Mouse (Mus musculus) embryonic facial prominence, embryonic 14.5 days (tissue): ENCODE results near the gene Dlg5. TPM values are rescaled to one million over a fixed set of nuclear protein-coding genes. Genes with fewer than 3 reads are reported as not detected.

Experiments
- ATAC-seq: fragments of 200-750 bp; cut with Nextera tagmentation; 2 replicates; pipeline ENCODE4 v1.8.0; 2017; ENCODE audit warnings: low read depth, moderate number of reproducible peaks, moderate TSS enrichment
- DNase-seq: peaks from one replicate; pipeline ENCODE4 v3.0.0-alpha.2; 2015; ENCODE audit warnings: low spot score
- H3K27ac ChIP-seq: fragments of 300-500 bp; sonication (generic); replicated peaks from 2 replicates; pipeline ENCODE4 v1.5.1; 2014; ENCODE audit warnings: low read depth, mild to moderate bottlenecking, low read length, moderate library complexity
- H3K27me3 ChIP-seq: fragments of 300-500 bp; sonication (generic); replicated peaks from 2 replicates; pipeline ENCODE4 v1.6.1; 2014; ENCODE audit warnings: low read length; ENCODE audit not compliant: control insufficient read depth, insufficient read depth
- H3K36me3 ChIP-seq: fragments of 300-500 bp; sonication (generic); 2 replicates; pipeline ENCODE4 v1.6.1; 2014; ENCODE audit warnings: low read length, mixed read lengths; ENCODE audit not compliant: control insufficient read depth, insufficient read depth
- H3K4me1 ChIP-seq: fragments of 300-500 bp; sonication (generic); 2 replicates; pipeline ENCODE4 v1.6.1; 2014; ENCODE audit warnings: antibody characterized with exemption, low read length; ENCODE audit not compliant: control insufficient read depth, insufficient read depth
- H3K4me2 ChIP-seq: fragments of 300-500 bp; sonication (generic); 2 replicates; pipeline ENCODE4 v1.6.1; 2014; ENCODE audit warnings: low read depth, mild to moderate bottlenecking, low read length, moderate library complexity, mixed read lengths
- H3K4me3 ChIP-seq: fragments of 300-500 bp; sonication (generic); 2 replicates; pipeline ENCODE4 v1.5.1; 2014; ENCODE audit warnings: low read depth, mild to moderate bottlenecking, low read length
- H3K9ac ChIP-seq: fragments of 300-500 bp; sonication (generic); 2 replicates; pipeline ENCODE4 v1.6.1; 2014; ENCODE audit warnings: low read depth, mild to moderate bottlenecking, low read length, moderate library complexity, mixed read lengths
- H3K9me3 ChIP-seq: fragments of 300-500 bp; sonication (generic); 2 replicates; pipeline ENCODE4 v1.6.1; 2016; ENCODE audit warnings: low read length; ENCODE audit not compliant: control insufficient read depth
- WGBS: fragments of 180-500 bp; shearing (Covaris S2); extraction: QIAGEN DNeasy Blood & Tissue Kit; methylation state at CpG from one replicate; pipeline ENCODE4 v1.1.7; 2014; 5-methylcytosine and 5-hydroxymethylcytosine counted together
- polyA plus RNA-seq: library from polyadenylated mRNA; unstranded; fragments of >200 nt; fragmentation: Nextera tagmentation; extraction: Ambion mirVana; gene quantifications from 2 replicates; pipeline ENCODE4 v1.2.1, GENCODE M21; 2014

Gene Dlg5
- polyA plus RNA-seq, 1 experiment from 2014 or later = 24.7 TPM

DNA sequence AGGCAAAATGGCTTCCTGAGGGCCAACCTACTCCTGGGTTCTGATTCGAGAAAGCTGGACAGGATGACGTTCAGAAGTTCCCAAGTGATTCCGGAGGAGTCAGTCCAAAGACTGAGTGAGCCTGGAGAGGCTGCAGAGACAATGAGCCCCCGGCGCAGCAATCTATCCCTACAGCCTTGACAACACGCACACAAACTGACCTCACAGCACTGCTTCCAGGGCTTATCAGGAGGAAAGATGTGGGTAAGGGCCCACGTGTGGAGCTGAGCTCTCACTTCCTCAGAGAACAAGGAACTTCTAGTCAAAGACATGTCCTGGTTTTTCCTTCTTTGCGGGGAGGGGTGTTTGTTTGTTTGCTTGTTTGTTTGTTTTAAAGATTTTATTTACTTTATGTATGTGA, 18.7 kb downstream of the Dlg5 start:
- DNase-seq = no peak
- no peak overlapping the region for H3K9ac ChIP-seq
- no peak overlapping the region for H3K4me3 ChIP-seq
- ATAC-seq = no peak
- H3K4me2 ChIP-seq = no peak overlapping the region
- no peaks in the 10 kb centered on the region for H3K9me3 ChIP-seq
- no peaks in the 10 kb centered on the region for H3K27me3 ChIP-seq
- H3K36me3 ChIP-seq = no peaks in the 10 kb centered on the region
- H3K27ac ChIP-seq = no peak overlapping the region
- no peaks in the 10 kb centered on the region; the same call in 1 of the 2 replicates for H3K4me1 ChIP-seq
- 90% methylated on average over 8 of the region's 8 CpGs for WGBS

DNA sequence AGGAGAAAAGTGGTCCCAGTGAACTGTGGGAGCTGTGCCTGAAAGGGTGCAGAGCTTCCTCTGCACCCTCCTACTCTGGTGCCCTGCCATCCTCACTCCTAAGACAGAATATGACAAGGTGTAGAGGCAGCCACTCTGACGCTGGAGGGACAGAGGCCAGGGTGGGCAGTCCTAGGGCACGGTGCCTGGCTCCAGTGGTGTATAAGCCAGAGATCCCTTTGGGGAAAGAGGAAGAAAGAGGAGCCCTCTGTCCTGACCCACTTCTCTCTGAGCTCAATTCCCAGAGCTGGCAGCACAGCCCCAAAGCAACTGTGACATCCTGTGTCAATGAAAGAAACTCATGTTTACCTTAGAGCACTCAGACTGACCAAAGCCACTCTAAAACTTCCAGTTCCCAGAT, 19.4 kb downstream of the Dlg5 start:
- no peak overlapping the region for H3K4me2 ChIP-seq
- no peak overlapping the region for H3K9ac ChIP-seq
- no peaks in the 10 kb centered on the region for H3K27me3 ChIP-seq
- no peak overlapping the region for H3K27ac ChIP-seq
- no peaks in the 10 kb centered on the region for H3K9me3 ChIP-seq
- 70% methylated on average over 2 of the region's 2 CpGs for WGBS
- H3K4me3 ChIP-seq = no peak overlapping the region
- ATAC-seq (no peak), DNase-seq (no peak)
- H3K36me3 ChIP-seq = no peaks in the 10 kb centered on the region
- H3K4me1 ChIP-seq = no peaks in the 10 kb centered on the region; the same call in 1 of the 2 replicates

DNA sequence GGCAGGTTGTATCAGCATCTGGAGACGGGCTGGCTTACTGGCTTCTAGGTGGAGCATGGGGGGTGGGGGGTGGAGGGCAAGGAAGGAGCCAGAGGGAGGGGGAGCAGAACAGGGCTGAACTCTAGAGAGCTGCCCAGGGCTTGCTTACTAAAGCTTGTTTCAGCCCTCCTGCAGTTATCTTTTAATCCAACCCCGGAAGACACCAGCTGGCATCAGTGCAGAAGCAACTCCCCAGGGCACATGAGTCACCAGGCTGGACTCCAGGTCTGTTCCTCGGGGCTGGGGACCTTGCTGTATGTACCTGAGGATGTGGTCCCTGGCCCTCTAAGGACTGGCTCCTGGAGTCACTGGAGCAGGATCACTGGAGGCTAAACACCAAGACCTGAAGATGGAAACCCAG, 23.0 kb downstream of the Dlg5 start:
- DNase-seq (no peak), ATAC-seq (no peak)
- Histone ChIP-seq H3K9ac (no peak overlapping the region), H3K9me3 (no peaks in the 10 kb centered on the region), H3K27me3 (no peaks in the 10 kb centered on the region), H3K4me1 (peaks cover 7% of the 10 kb centered on the region; the same call in 1 of the 2 replicates), H3K27ac (no peak overlapping the region), H3K36me3 (no peaks in the 10 kb centered on the region), H3K4me3 (no peak overlapping the region), H3K4me2 (no peak overlapping the region)
- WGBS = 19% methylated on average over 3 of the region's 3 CpGs

DNA sequence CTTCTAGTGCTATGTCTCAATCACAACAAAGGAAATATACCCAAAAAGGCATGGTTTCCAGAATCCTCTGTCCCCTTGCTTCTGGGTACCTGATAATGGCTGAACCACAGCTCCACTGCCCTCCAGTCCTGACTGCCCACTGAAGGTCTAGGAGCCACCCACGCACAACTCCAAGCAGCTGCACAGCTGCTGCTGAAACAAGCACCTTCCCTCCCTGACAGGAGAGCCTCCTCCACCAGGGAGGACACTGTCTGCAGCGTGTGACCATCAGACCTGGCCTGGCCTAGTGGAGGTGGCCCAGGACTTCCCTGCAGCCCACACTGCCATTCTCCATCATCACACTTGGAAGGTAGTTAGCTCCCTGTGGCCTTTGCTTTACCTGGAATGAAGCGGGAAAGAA, 23.4 kb downstream of the Dlg5 start:
- Histone ChIP-seq H3K27ac (no peak overlapping the region), H3K9me3 (no peaks in the 10 kb centered on the region), H3K4me3 (no peak overlapping the region), H3K9ac (no peak overlapping the region), H3K4me2 (no peak overlapping the region), H3K36me3 (no peaks in the 10 kb centered on the region), H3K27me3 (no peaks in the 10 kb centered on the region), H3K4me1 (peaks cover 12% of the 10 kb centered on the region; the same call in 1 of the 2 replicates)
- ATAC-seq = no peak
- WGBS = 71% methylated on average over 3 of the region's 3 CpGs
- DNase-seq = no peak

DNA sequence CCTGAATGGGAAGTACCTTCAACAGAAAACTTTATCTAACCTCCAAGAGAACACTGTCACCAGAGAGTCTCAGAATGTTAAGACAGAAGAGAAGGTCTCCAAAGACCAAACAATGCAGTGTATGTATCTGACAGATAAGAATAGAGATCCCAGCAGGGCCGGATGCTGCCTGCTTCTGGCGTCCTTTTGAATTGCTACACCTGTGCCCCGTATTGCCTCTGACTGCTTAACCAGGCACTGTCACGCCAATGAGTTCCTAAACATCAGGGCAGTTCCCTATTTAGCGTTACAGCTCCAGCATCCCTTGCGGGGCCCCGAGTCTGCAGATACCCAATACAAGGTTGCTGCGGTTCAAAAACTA, 28.4 kb downstream of the Dlg5 start:
- H3K4me1 ChIP-seq = peaks cover 58% of the 10 kb centered on the region
- H3K9ac ChIP-seq = no peak overlapping the region
- H3K27me3 ChIP-seq = no peaks in the 10 kb centered on the region
- ATAC-seq = no peak
- no peak overlapping the region for H3K27ac ChIP-seq
- no peak for DNase-seq
- no peaks in the 10 kb centered on the region for H3K9me3 ChIP-seq
- no peak overlapping the region for H3K4me3 ChIP-seq
- no peak overlapping the region for H3K4me2 ChIP-seq
- H3K36me3 ChIP-seq = no peaks in the 10 kb centered on the region
- WGBS = 65% methylated on average over 8 of the region's 8 CpGs

DNA sequence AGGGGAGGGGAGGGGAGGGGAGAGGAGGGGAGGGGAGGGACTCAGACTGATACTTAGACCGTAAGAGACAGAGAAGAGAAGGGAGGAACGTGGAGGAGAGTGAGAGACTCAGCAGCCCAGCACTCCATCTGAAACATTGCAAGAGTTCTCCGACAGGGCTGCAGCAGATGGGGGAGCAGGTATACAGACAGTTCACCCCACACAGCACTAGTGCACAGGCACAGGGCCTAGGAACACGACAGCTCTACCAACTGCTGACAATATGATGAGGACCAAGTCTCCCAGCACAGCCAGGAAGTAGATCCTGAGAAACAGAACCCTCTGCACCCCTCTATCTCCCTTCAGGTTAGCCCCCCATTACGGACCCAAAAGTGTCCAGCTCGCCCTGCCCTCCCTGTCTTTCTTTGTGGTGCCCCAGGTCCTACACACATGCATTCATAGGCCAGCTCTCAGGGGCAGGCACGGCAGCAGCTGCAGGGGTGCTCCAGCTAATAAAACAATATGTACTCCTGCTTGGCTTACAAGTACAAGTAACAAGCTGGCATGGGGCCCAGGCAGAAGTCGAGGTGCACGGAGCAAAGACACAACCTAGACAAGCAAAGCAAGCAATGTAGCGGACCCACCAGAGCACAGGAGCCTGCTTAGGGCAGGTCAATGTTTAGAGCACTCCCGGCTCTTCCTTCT, 28.9 kb downstream of the Dlg5 start:
- 43% methylated on average over 11 of the region's 11 CpGs for WGBS
- ATAC-seq (no peak), DNase-seq (peak; percentile 26)
- Histone ChIP-seq H3K4me2 (no peak overlapping the region), H3K4me1 (peaks cover 63% of the 10 kb centered on the region), H3K36me3 (no peaks in the 10 kb centered on the region), H3K27me3 (no peaks in the 10 kb centered on the region), H3K27ac (no peak overlapping the region), H3K9ac (no peak overlapping the region), H3K9me3 (no peaks in the 10 kb centered on the region), H3K4me3 (no peak overlapping the region)

DNA sequence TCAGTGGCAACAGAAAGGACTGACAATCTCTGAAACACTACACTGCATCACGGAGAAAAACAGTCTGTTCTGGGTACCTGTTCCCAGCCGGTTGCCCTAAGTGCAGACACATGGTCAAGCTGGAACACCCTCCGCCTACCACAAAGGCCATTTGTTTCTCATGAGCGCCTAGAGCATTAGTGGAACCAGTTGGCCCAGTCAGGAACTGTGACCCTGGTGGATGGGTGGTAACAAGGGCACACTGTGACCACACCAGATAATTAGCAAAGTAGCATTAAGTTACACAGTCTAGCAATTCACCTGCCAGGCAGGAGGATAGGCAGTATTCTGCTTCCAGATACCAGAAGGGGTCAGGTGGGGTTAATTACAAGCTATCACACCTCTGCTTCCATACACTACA, 29.7 kb downstream of the Dlg5 start:
- DNase-seq (no peak), ATAC-seq (peak; percentile 31; the same call in 1 of the 2 replicates)
- no peak overlapping the region for H3K4me2 ChIP-seq
- no peaks in the 10 kb centered on the region for H3K36me3 ChIP-seq
- WGBS = 31% methylated on average over 4 of the region's 4 CpGs
- no peak overlapping the region; the same call in 1 of the 2 replicates for H3K27ac ChIP-seq
- H3K27me3 ChIP-seq = no peaks in the 10 kb centered on the region
- H3K9ac ChIP-seq = no peak overlapping the region
- H3K4me3 ChIP-seq = no peak overlapping the region
- no peaks in the 10 kb centered on the region for H3K9me3 ChIP-seq
- H3K4me1 ChIP-seq = peaks cover 67% of the 10 kb centered on the region

DNA sequence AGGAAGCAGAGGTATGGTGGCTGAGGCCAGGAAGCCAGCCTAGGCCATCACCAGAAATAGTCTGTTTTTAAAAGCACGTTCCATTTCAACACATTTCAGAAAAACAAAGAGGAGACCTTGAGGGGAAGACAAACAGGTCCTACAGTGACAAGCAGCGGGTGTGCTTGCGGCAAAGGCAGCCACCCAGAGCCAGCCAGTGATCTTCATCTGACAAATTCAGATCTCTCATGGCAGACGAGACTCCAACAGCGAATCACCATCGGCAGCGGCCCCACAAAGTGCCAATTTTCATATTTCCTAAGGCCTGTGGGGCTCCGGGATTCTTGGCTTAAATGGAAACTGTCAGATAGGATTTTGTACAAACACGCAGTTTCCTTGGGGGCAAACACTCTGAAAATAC, 31.3 kb downstream of the Dlg5 start:
- H3K4me3 ChIP-seq = no peak overlapping the region
- no peaks in the 10 kb centered on the region for H3K9me3 ChIP-seq
- H3K36me3 ChIP-seq = no peaks in the 10 kb centered on the region
- H3K27me3 ChIP-seq = no peaks in the 10 kb centered on the region
- 47% methylated on average over 9 of the region's 9 CpGs for WGBS
- H3K27ac ChIP-seq = peak overlapping the region; percentile 61
- peaks cover 70% of the 10 kb centered on the region for H3K4me1 ChIP-seq
- no peak overlapping the region; the same call in 1 of the 2 replicates for H3K9ac ChIP-seq
- ATAC-seq (no peak), DNase-seq (peak; percentile 77)
- H3K4me2 ChIP-seq = no peak overlapping the region

DNA sequence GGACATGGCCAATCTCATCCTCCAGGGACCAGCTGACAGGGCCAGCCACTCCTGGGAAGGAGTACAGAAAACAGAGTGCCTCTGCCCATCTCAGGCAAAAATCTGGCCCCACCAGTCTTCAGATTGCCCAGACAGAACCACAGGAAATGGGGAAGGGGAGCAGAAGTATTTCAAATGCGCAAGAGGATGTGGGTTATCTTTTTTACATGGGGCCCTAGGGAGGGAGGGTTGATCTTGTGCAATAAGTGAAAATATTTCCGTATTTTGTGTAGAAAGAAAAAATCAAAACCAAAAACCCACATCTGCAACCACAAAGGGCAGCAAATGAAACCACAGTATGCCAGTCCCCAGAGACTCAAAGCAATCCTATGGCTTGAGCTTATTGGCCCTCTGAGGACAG, 32.4 kb downstream of the Dlg5 start:
- Histone ChIP-seq H3K4me3 (no peak overlapping the region), H3K4me2 (no peak overlapping the region; the same call in 1 of the 2 replicates), H3K36me3 (no peaks in the 10 kb centered on the region), H3K4me1 (peaks cover 71% of the 10 kb centered on the region), H3K27me3 (no peaks in the 10 kb centered on the region), H3K9ac (no peak overlapping the region), H3K9me3 (no peaks in the 10 kb centered on the region), H3K27ac (peak overlapping the region; percentile 50)
- WGBS = 37% methylated on average over 2 of the region's 2 CpGs
- DNase-seq = peak; percentile 45
- no peak for ATAC-seq
